8 mouse cellular contexts compared by ENCODE assay signal in the genomic region with DNA sequence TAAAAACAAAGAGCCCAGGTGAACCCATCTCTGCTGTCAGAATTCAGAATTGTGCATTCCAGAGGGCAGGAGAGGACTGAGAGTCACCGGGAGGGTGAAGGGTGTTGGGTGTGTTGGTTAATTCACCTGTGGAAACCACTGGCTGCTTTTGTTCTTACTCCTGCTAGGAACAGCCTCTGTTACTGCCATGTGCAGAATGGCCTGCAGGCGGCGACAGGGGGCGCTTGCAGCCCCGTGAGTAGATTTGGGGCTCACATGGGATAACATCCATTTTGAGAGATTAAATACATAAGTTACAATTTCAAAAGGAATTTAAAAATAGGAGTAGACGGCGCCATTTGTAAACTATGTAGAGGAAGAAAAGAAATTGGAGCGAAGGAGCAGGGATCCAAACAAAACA.
DNase-seq lines count a peak whose midpoint lies in the region.

No protein-coding gene starts in this region.

- peak; percentile 12 for DNase-seq in embryo, embryonic 11 days
- DNase-seq in embryo, embryonic 9.5 days (ENCODE audit: extremely low spot score): no peak
- peak; percentile 35 for DNase-seq in 3T3-L1 (ENCODE audit: low read depth, low spot score)
- peak; percentile 84 for DNase-seq in R1 (ENCODE audit: low read depth, low spot score)
- DNase-seq in lung, postnatal 14 days: peak; percentile 32
- no peak for DNase-seq in frontal cortex, postnatal 10 days (ENCODE audit: low spot score in 2 of 2)
- no peak for DNase-seq in right cerebral cortex, postnatal 36 days (ENCODE audit: low spot score in 2 of 2)
- no peak for DNase-seq in left cerebral cortex, adult 11 months (ENCODE audit: low spot score)

Comparison
In these comparisons a context has a peak if more than half of its experiments do, and no peak if none do; other contexts are left out.
1. DNase-seq: peak in embryo, embryonic 11 days (single experiment), 3T3-L1 (single experiment), R1 (single experiment) and lung, postnatal 14 days (single experiment); none in embryo, embryonic 9.5 days (single experiment), frontal cortex, postnatal 10 days (0 of 2), right cerebral cortex, postnatal 36 days (0 of 2) and left cerebral cortex, adult 11 months (single experiment).